Mouse (Mus musculus) skeletal muscle tissue, postnatal 0 days (tissue): ENCODE results near the gene Gm8297. TPM values are rescaled to one million over a fixed set of nuclear protein-coding genes. Genes with fewer than 3 reads are reported as not detected.

Experiments
- polyA plus RNA-seq: library from polyadenylated mRNA; unstranded; fragments of >200 nt; fragmentation: Nextera tagmentation; extraction: Ambion mirVana; gene quantifications from 2 replicates; pipeline ENCODE4 v1.2.1, GENCODE M21; 2015

The Gm8297 gene
- polyA plus RNA-seq, result not detected in 2 replicates

DNA sequence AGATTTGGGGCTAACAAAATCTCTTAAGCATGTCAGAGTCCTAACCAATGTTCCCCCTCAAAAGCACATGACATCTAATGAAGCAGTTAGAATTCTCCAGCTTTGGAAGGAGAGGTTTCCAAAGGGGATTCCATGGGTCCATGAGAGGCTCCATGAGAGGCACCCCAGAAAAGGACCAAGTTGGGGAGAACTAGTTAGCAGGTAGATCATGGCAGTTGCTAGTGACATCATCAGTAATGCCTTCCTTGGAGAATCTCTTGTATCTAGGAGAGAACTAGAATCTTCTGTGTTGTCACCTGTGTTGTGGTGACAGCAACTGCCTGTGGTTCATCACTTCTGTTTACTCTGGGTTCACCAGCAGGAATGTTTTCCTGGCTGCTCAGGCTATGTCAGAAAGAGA lies at the start of gene Gm8297:
Gm8297 (plus strand) TSS at position 301 of the 400 bp plus-strand sequence.

DNA sequence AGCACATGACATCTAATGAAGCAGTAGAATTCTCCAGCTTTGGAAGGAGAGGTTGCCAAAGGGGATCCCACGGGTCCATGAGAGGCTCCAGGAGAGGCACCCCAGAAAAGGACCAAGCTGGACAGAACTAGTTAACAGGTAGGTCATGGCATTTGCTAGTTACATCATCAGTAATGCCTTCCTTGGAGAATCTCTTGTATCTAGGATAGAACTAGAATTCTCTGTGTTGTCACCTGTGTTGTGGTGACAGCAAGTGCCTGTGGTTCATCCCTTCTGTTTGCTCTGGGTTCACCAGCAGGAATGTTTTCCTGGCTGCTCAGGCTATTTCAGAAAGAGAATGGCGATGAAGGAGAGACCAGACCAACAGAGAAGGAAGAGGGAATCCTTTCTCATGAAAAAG lies 31.9 kb downstream of the Gm8297 start, which contains the start of gene Gm3298:
Gm3298 (plus strand) TSS at position 301 of the 400 bp plus-strand sequence.

Other genes starting within 250 kb of the Gm8297 start
- not detected in 2 replicates for gene Gm9602, start 207.6 kb upstream of the Gm8297 start, polyA plus RNA-seq
- not detected in 2 replicates for gene Gm3269, start 145.8 kb upstream of the Gm8297 start, polyA plus RNA-seq
- gene Gm3264, start 128.4 kb upstream of the Gm8297 start, polyA plus RNA-seq, result 0.76 and 1.0 TPM in 2 replicates
- not detected in 2 replicates for gene Gm3278, start 91.5 kb upstream of the Gm8297 start, polyA plus RNA-seq
- not detected in 2 replicates for gene Gm3298, start 32.0 kb downstream of the Gm8297 start, polyA plus RNA-seq
- gene 4930555G01Rik, start 66.7 kb downstream of the Gm8297 start, polyA plus RNA-seq, result not detected in 2 replicates
- 0.15 and 0.55 TPM in 2 replicates for gene Gm8281, start 87.1 kb downstream of the Gm8297 start, polyA plus RNA-seq
- not detected in 2 replicates for gene Gm8279, start 147.6 kb downstream of the Gm8297 start, polyA plus RNA-seq
- gene Gm3317, start 180.6 kb downstream of the Gm8297 start, polyA plus RNA-seq, result not detected in 2 replicates
- gene Gm8271, start 201.9 kb downstream of the Gm8297 start, polyA plus RNA-seq, result not detected in 2 replicates